Comparison of ENCODE assay signal across 26 mouse cellular contexts in genomic region chr14:105433456-105433855, GRCm38 (mm10).
"Had no signal": no experiment of that assay in that cellular context is flagged by ENCODE, and none has a peak within 500 bp of the region (broad histone marks: within the 10 kb centered on the region; RNA-seq: fewer than 3 reads in every experiment).

No protein-coding gene starts in this region.

- H3K4me3 ChIP-seq: embryonic facial prominence, embryonic 10.5 days; embryonic facial prominence, embryonic 12.5 days; embryonic facial prominence, embryonic 13.5 days; embryonic facial prominence, embryonic 15.5 days; erythroblast, embryonic 14.5 days; forebrain, embryonic 10.5 days; forebrain, embryonic 12.5 days; forebrain, embryonic 13.5 days; forebrain, embryonic 15.5 days; gastrocnemius, adult 2 months; heart, adult 2 months had no signal

- ATAC-seq: forebrain, embryonic 13.5 days; forebrain, embryonic 14.5 days; forebrain, embryonic 15.5 days; forebrain, embryonic 16.5 days; forebrain, postnatal 0 days had no signal

- H3K9ac ChIP-seq: embryonic facial prominence, embryonic 12.5 days; embryonic facial prominence, embryonic 13.5 days; embryonic facial prominence, embryonic 15.5 days; forebrain, embryonic 12.5 days; forebrain, embryonic 13.5 days; forebrain, embryonic 15.5 days; forebrain, postnatal 0 days had no signal

- H3K4me2 ChIP-seq: embryonic facial prominence, embryonic 12.5 days; embryonic facial prominence, embryonic 13.5 days; embryonic facial prominence, embryonic 15.5 days; forebrain, embryonic 12.5 days; forebrain, embryonic 13.5 days; forebrain, embryonic 15.5 days had no signal

- H3K4me1 ChIP-seq: forebrain, embryonic 15.5 days had no signal

- H3K27ac ChIP-seq: embryonic facial prominence, embryonic 10.5 days; embryonic facial prominence, embryonic 12.5 days; embryonic facial prominence, embryonic 13.5 days; embryonic facial prominence, embryonic 15.5 days; forebrain, embryonic 10.5 days; forebrain, embryonic 12.5 days; forebrain, embryonic 13.5 days; forebrain, embryonic 15.5 days; gastrocnemius, adult 2 months; heart, adult 2 months had no signal

- H3K27me3 ChIP-seq: embryonic facial prominence, embryonic 12.5 days; embryonic facial prominence, embryonic 13.5 days; embryonic facial prominence, embryonic 15.5 days; forebrain, embryonic 13.5 days; forebrain, embryonic 15.5 days had no signal

- DNase-seq: cerebellum, adult 9-11 months; cerebellum, postnatal 10 days; cerebellum, postnatal 14 days; cerebellum, postnatal 25 days; cerebellum, postnatal 36 days; forebrain, postnatal 0 days; gastrocnemius, adult 2 months; gastrocnemius, postnatal 10 days; gastrocnemius, postnatal 14 days; gastrocnemius, postnatal 25 days; gastrocnemius, postnatal 36 days; heart, adult 11 months; heart, adult 18-20 months; heart, adult 2 months had no signal

- H3K9me3 ChIP-seq: embryonic facial prominence, embryonic 10.5 days; embryonic facial prominence, embryonic 12.5 days; embryonic facial prominence, embryonic 13.5 days; embryonic facial prominence, embryonic 15.5 days; forebrain, embryonic 10.5 days; forebrain, embryonic 12.5 days; forebrain, embryonic 13.5 days; forebrain, embryonic 15.5 days; heart, embryonic 10.5 days had no signal

- H3K36me3 ChIP-seq: embryonic facial prominence, embryonic 10.5 days; embryonic facial prominence, embryonic 12.5 days; embryonic facial prominence, embryonic 13.5 days; embryonic facial prominence, embryonic 15.5 days; forebrain, embryonic 10.5 days; forebrain, embryonic 12.5 days; forebrain, embryonic 15.5 days; heart, embryonic 10.5 days had no signal
